Mouse (Mus musculus): ENCODE data around the gene Foxp1. TPM values are rescaled to one million over a fixed set of nuclear protein-coding genes. Genes with fewer than 3 reads are reported as not detected.

Foxp1 gene
- polyA plus RNA-seq (2012; rRNA removed; ENCODE audit: low replicate concordance) = 65.4 and 121 TPM in 2 replicates

GRCm38 (mm10) chr6:99522359-99523108, at the start of gene Foxp1:
Gene Foxp1 (minus strand): TSS chr6:99522721.

Other genes starting within 250 kb of the Foxp1 start
- gene Eif4e3, start 144.1 kb upstream of the Foxp1 start, polyA plus RNA-seq (2012; rRNA removed; ENCODE audit: low replicate concordance) = 14.6 and 29.6 TPM in 2 replicates
- gene Gm20696, start 144.1 kb upstream of the Foxp1 start, polyA plus RNA-seq (2012; rRNA removed; ENCODE audit: low replicate concordance) = 1.3 and 1.5 TPM in 2 replicates
- gene Gpr27, start 170.0 kb upstream of the Foxp1 start, polyA plus RNA-seq (2012; rRNA removed; ENCODE audit: low replicate concordance) = 1.5 and 6.3 TPM in 2 replicates
- gene Prok2, start 203.7 kb upstream of the Foxp1 start, polyA plus RNA-seq (2012; rRNA removed; ENCODE audit: low replicate concordance) = not detected in 2 replicates